Mouse (Mus musculus): ENCODE data around the gene Mta2.
A peak's percentile ranks its signal among the peaks of the same experiment; 100 is the strongest.

DNA sequence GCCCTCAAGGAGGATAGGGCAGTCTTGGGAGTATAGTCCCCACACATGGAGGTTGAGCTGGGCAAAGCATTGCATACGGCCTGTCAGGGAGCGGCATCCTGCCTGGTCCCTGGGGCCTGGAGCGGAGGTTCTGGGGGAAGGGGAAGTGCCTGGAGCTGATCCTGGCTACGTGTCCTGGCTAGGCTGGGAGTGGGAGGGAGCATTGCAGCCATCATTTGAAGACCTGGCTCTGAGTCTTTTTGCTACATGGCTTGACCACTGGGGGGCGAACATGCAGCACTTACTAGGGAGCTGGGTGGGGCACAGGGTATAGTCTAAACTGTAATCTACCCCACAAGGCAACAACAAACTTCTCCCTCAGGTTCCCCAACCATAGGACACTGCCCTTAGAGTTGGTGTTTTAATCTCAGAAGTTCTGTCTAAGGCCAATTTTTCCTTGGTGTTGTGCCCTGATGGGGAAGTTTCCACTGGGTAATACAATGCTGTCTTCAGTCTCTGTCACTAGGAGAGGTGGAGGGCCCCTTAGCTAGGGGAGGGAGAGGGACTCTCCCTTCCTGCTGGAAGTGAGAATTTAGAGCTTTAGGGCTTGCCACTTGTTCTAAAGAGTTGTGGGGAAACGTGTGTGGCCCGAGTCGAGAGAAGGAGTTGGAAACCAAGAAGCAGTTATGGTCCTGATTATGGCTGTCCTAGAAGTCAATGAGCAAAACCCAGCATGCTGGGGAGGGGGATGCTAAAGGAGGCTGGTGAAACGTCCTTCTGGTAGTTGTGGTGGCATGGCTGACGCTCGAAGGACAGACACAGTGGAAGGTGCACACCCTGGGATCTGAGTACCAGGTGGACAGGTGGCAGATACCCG, 51.3 kb downstream of the Mta2 start:
- TF ChIP-seq TAL1 (conservative IDR thresholded peaks at IDR 0.05; ENCODE audit: low read depth, low read length) (no peak), CTCF (IDR thresholded peaks at IDR 0.05; ENCODE audit: low read depth, low read length) (peak; percentile 48), GATA1 (IDR thresholded peaks at IDR 0.05; ENCODE audit: borderline replicate concordance, low read length) (no peak)
